Mouse (Mus musculus) spleen, postnatal 36 days (tissue): ENCODE data around the gene Sept9.

Source experiments
- DNase-seq, 2 experiments: peaks; one replicate each; pipeline ENCODE4 v3.0.0; 2022; ENCODE audit warnings: low spot score in 2 of 2, mixed read lengths in 1 of 2

Sept9 gene

GRCm38 (mm10) chr11:117265270-117265980 is 66.0 kb downstream of the Sept9 start:
- peak in 1 of 2 experiments; percentile 36 for DNase-seq

- DNase-seq: peak; percentile 88 to 91
These were observed 66.8 kb downstream of the Sept9 start for GRCm38 (mm10) chr11:117265981-117266905.

- DNase-seq: peak in 1 of 2 experiments; percentile 21
These were observed 67.7 kb downstream of the Sept9 start for GRCm38 (mm10) chr11:117266906-117267721.

- no peak for DNase-seq
These were observed 68.4 kb downstream of the Sept9 start for GRCm38 (mm10) chr11:117267828-117268227.

- no peak for DNase-seq
These were observed 69.0 kb downstream of the Sept9 start for GRCm38 (mm10) chr11:117268304-117268956.

- DNase-seq: no peak
These were observed 69.7 kb downstream of the Sept9 start for GRCm38 (mm10) chr11:117269053-117269702.

GRCm38 (mm10) chr11:117269946-117270345 is 70.5 kb downstream of the Sept9 start:
- no peak for DNase-seq

- DNase-seq: no peak
These were observed 75.5 kb downstream of the Sept9 start for GRCm38 (mm10) chr11:117274973-117275372.

- DNase-seq: no peak
These were observed 76.5 kb downstream of the Sept9 start for GRCm38 (mm10) chr11:117275999-117276398.

- DNase-seq: no peak
These were observed 77.5 kb downstream of the Sept9 start for GRCm38 (mm10) chr11:117276946-117277345.

- no peak for DNase-seq
These were observed 78.7 kb downstream of the Sept9 start for GRCm38 (mm10) chr11:117278113-117278512.

GRCm38 (mm10) chr11:117278514-117278913 is 79.1 kb downstream of the Sept9 start:
- no peak for DNase-seq

- DNase-seq: no peak
These were observed 80.5 kb downstream of the Sept9 start for GRCm38 (mm10) chr11:117279993-117280392.

- no peak for DNase-seq
These were observed 83.8 kb downstream of the Sept9 start for GRCm38 (mm10) chr11:117283048-117283888.

- DNase-seq: no peak
These were observed 84.5 kb downstream of the Sept9 start for GRCm38 (mm10) chr11:117283889-117284450.

GRCm38 (mm10) chr11:117284721-117285605 is 85.5 kb downstream of the Sept9 start:
- no peak for DNase-seq

GRCm38 (mm10) chr11:117285606-117285931 is 86.1 kb downstream of the Sept9 start:
- DNase-seq: no peak

- DNase-seq: no peak
These were observed 88.3 kb downstream of the Sept9 start for GRCm38 (mm10) chr11:117287792-117288191.

- DNase-seq: no peak
These were observed 89.3 kb downstream of the Sept9 start for GRCm38 (mm10) chr11:117288765-117289164.
